Mouse (Mus musculus): Measurements from ENCODE around the gene Olfr18. TPM values are rescaled to one million over a fixed set of nuclear protein-coding genes. Genes with fewer than 3 reads are reported as not detected.

Gene Olfr18
- polyA plus RNA-seq (2012; rRNA removed; ENCODE audit: low replicate concordance): 0.12 TPM in 1 of 2 replicates, not detected in the other

GRCm38 (mm10) chr9:20335994-20336393 lies at the start of gene Olfr18:
Gene Olfr18, minus strand, starts transcription at chr9:20336094.

GRCm38 (mm10) chr9:20384532-20385342 lies 48.8 kb upstream of the Olfr18 start, which contains the start of gene Zfp560:
Gene Zfp560, minus strand, starts transcription at chr9:20385177.

GRCm38 (mm10) chr9:20298232-20298631 lies 37.7 kb downstream of the Olfr18 start, which contains the start of gene Olfr873:
Gene Olfr873, plus strand, starts transcription at chr9:20298532.

GRCm38 (mm10) chr9:20282051-20282450 lies 53.8 kb downstream of the Olfr18 start, which contains the start of gene Olfr39:
Gene Olfr39, plus strand, starts transcription at chr9:20282351.

Other genes starting within 250 kb of the Olfr18 start
- not detected in 2 replicates for gene Olfr868, start 237.5 kb downstream of the Olfr18 start, polyA plus RNA-seq (2012; rRNA removed; ENCODE audit: low replicate concordance)
- not detected in 2 replicates for gene Olfr869, start 207.1 kb downstream of the Olfr18 start, polyA plus RNA-seq (2012; rRNA removed; ENCODE audit: low replicate concordance)
- not detected in 2 replicates for gene Olfr870, start 162.0 kb downstream of the Olfr18 start, polyA plus RNA-seq (2012; rRNA removed; ENCODE audit: low replicate concordance)
- gene Olfr871, start 123.9 kb downstream of the Olfr18 start, polyA plus RNA-seq (2012; rRNA removed; ENCODE audit: low replicate concordance): not detected in 2 replicates
- not detected in 2 replicates for gene Olfr872, start 99.0 kb downstream of the Olfr18 start, polyA plus RNA-seq (2012; rRNA removed; ENCODE audit: low replicate concordance)
- gene Olfr39, start 53.7 kb downstream of the Olfr18 start, polyA plus RNA-seq (2012; rRNA removed; ENCODE audit: low replicate concordance): not detected in 2 replicates
- not detected in 2 replicates for gene Olfr873, start 37.6 kb downstream of the Olfr18 start, polyA plus RNA-seq (2012; rRNA removed; ENCODE audit: low replicate concordance)
- gene Zfp560, start 49.1 kb upstream of the Olfr18 start, polyA plus RNA-seq (2012; rRNA removed; ENCODE audit: low replicate concordance): 6.2 and 6.5 TPM in 2 replicates
- gene Zfp26, start 124.1 kb upstream of the Olfr18 start, polyA plus RNA-seq (2012; rRNA removed; ENCODE audit: low replicate concordance): 2.7 and 4.2 TPM in 2 replicates
- gene Zfp426, start 156.7 kb upstream of the Olfr18 start, polyA plus RNA-seq (2012; rRNA removed; ENCODE audit: low replicate concordance): 6.2 and 8.7 TPM in 2 replicates
- gene Zfp266, start 185.3 kb upstream of the Olfr18 start, polyA plus RNA-seq (2012; rRNA removed; ENCODE audit: low replicate concordance): 8.6 and 14.9 TPM in 2 replicates
- 3.9 and 4.2 TPM in 2 replicates for gene Zfp846, start 245.2 kb upstream of the Olfr18 start, polyA plus RNA-seq (2012; rRNA removed; ENCODE audit: low replicate concordance)

Data from subcutaneous adipose tissue, adult 2 months (tissue).